Mouse (Mus musculus): ENCODE data around the gene Itpr3.

- TF ChIP-seq CTCF (IDR thresholded peaks at IDR 0.05) (no peak), POLR2A (IDR thresholded peaks at IDR 0.05; ENCODE audit: insufficient read depth, low read depth, low read length) (no peak)
Observed at GRCm38 (mm10) chr17:27050853-27051252, 6.3 kb upstream of the Itpr3 start.

Measured in heart, adult 2 months (tissue).